Mouse (Mus musculus): ENCODE results near the gene Adk. TPM values are rescaled to one million over a fixed set of nuclear protein-coding genes. Genes with fewer than 3 reads are reported as not detected.

Gene Adk
- polyA plus RNA-seq, 1 experiment, result 24.2 TPM

- Histone ChIP-seq H3K4me1 (ENCODE audit: control insufficient read depth, insufficient read depth, low read length) (peaks cover 21% of the 10 kb centered on the region), H3K4me3 (ENCODE audit: insufficient read depth, low read length) (no peak overlapping the region), H3K27ac (ENCODE audit: insufficient read depth, low read depth, low read length) (no peak overlapping the region)
- TF ChIP-seq CTCF (IDR thresholded peaks at IDR 0.05; ENCODE audit: low read depth, low read length), result no peak
- TF ChIP-seq POLR2A (IDR thresholded peaks at IDR 0.05; ENCODE audit: borderline replicate concordance, low read depth, low read length), result no peak
These were observed 252.4 kb downstream of the Adk start for GRCm38 (mm10) chr14:21304815-21305214.

GRCm38 (mm10) chr14:21308349-21308936, 256.1 kb downstream of the Adk start:
- TF ChIP-seq CTCF (IDR thresholded peaks at IDR 0.05; ENCODE audit: low read depth, low read length) (no peak), POLR2A (IDR thresholded peaks at IDR 0.05; ENCODE audit: borderline replicate concordance, low read depth, low read length) (no peak)
- H3K27ac ChIP-seq (ENCODE audit: insufficient read depth, low read depth, low read length), result no peak overlapping the region
- H3K4me3 ChIP-seq (ENCODE audit: insufficient read depth, low read length), result no peak overlapping the region
- peaks cover 10% of the 10 kb centered on the region for H3K4me1 ChIP-seq (ENCODE audit: control insufficient read depth, insufficient read depth, low read length)

- no peak overlapping the region for H3K27ac ChIP-seq (ENCODE audit: insufficient read depth, low read depth, low read length)
- TF ChIP-seq POLR2A (IDR thresholded peaks at IDR 0.05; ENCODE audit: borderline replicate concordance, low read depth, low read length), result no peak
- no peak for TF ChIP-seq CTCF (IDR thresholded peaks at IDR 0.05; ENCODE audit: low read depth, low read length)
- H3K4me3 ChIP-seq (ENCODE audit: insufficient read depth, low read length), result no peak overlapping the region
- peaks cover 12% of the 10 kb centered on the region for H3K4me1 ChIP-seq (ENCODE audit: control insufficient read depth, insufficient read depth, low read length)
These were observed 258.2 kb downstream of the Adk start for GRCm38 (mm10) chr14:21310530-21310929.

GRCm38 (mm10) chr14:21313561-21314342, 261.4 kb downstream of the Adk start:
- peaks cover 10% of the 10 kb centered on the region for H3K4me1 ChIP-seq (ENCODE audit: control insufficient read depth, insufficient read depth, low read length)
- no peak overlapping the region for H3K4me3 ChIP-seq (ENCODE audit: insufficient read depth, low read length)
- H3K27ac ChIP-seq (ENCODE audit: insufficient read depth, low read depth, low read length), result no peak overlapping the region
- TF ChIP-seq CTCF (IDR thresholded peaks at IDR 0.05; ENCODE audit: low read depth, low read length) (no peak), POLR2A (IDR thresholded peaks at IDR 0.05; ENCODE audit: borderline replicate concordance, low read depth, low read length) (no peak)

GRCm38 (mm10) chr14:21314466-21314865, 262.1 kb downstream of the Adk start:
- H3K4me3 ChIP-seq (ENCODE audit: insufficient read depth, low read length), result no peak overlapping the region
- peaks cover 10% of the 10 kb centered on the region for H3K4me1 ChIP-seq (ENCODE audit: control insufficient read depth, insufficient read depth, low read length)
- TF ChIP-seq POLR2A (IDR thresholded peaks at IDR 0.05; ENCODE audit: borderline replicate concordance, low read depth, low read length) (no peak), CTCF (IDR thresholded peaks at IDR 0.05; ENCODE audit: low read depth, low read length) (no peak)
- H3K27ac ChIP-seq (ENCODE audit: insufficient read depth, low read depth, low read length), result no peak overlapping the region

- 0 out of 2 replicates have a peak, but pooled peaks cover 2% of the 10 kb centered on the region for H3K4me1 ChIP-seq (ENCODE audit: control insufficient read depth, insufficient read depth, low read length)
- H3K4me3 ChIP-seq (ENCODE audit: insufficient read depth, low read length), result no peak overlapping the region
- no peak overlapping the region for H3K27ac ChIP-seq (ENCODE audit: insufficient read depth, low read depth, low read length)
- TF ChIP-seq POLR2A (IDR thresholded peaks at IDR 0.05; ENCODE audit: borderline replicate concordance, low read depth, low read length), result no peak
- no peak for TF ChIP-seq CTCF (IDR thresholded peaks at IDR 0.05; ENCODE audit: low read depth, low read length)
These were observed 282.5 kb downstream of the Adk start for GRCm38 (mm10) chr14:21334826-21335225.

GRCm38 (mm10) chr14:21335691-21336314, 283.4 kb downstream of the Adk start:
- Histone ChIP-seq H3K27ac (ENCODE audit: insufficient read depth, low read depth, low read length) (no peak overlapping the region), H3K4me1 (ENCODE audit: control insufficient read depth, insufficient read depth, low read length) (0 out of 2 replicates have a peak, but pooled peaks cover 2% of the 10 kb centered on the region), H3K4me3 (ENCODE audit: insufficient read depth, low read length) (no peak overlapping the region)
- TF ChIP-seq CTCF (IDR thresholded peaks at IDR 0.05; ENCODE audit: low read depth, low read length) (no peak), POLR2A (IDR thresholded peaks at IDR 0.05; ENCODE audit: borderline replicate concordance, low read depth, low read length) (no peak)

- Histone ChIP-seq H3K27ac (ENCODE audit: insufficient read depth, low read depth, low read length) (no peak overlapping the region), H3K4me1 (ENCODE audit: control insufficient read depth, insufficient read depth, low read length) (0 out of 2 replicates have a peak, but pooled peaks cover 2% of the 10 kb centered on the region), H3K4me3 (ENCODE audit: insufficient read depth, low read length) (no peak overlapping the region)
- TF ChIP-seq POLR2A (IDR thresholded peaks at IDR 0.05; ENCODE audit: borderline replicate concordance, low read depth, low read length), result no peak
- no peak for TF ChIP-seq CTCF (IDR thresholded peaks at IDR 0.05; ENCODE audit: low read depth, low read length)
These were observed 285.6 kb downstream of the Adk start for GRCm38 (mm10) chr14:21337948-21338347.

- no peak for TF ChIP-seq CTCF (IDR thresholded peaks at IDR 0.05; ENCODE audit: low read depth, low read length)
- no peak for TF ChIP-seq POLR2A (IDR thresholded peaks at IDR 0.05; ENCODE audit: borderline replicate concordance, low read depth, low read length)
- Histone ChIP-seq H3K4me1 (ENCODE audit: control insufficient read depth, insufficient read depth, low read length) (no peaks in the 10 kb centered on the region), H3K4me3 (ENCODE audit: insufficient read depth, low read length) (no peak overlapping the region), H3K27ac (ENCODE audit: insufficient read depth, low read depth, low read length) (no peak overlapping the region)
These were observed 288.8 kb downstream of the Adk start for GRCm38 (mm10) chr14:21341195-21341594.

- no peak overlapping the region for H3K27ac ChIP-seq (ENCODE audit: insufficient read depth, low read depth, low read length)
- H3K4me3 ChIP-seq (ENCODE audit: insufficient read depth, low read length), result no peak overlapping the region
- H3K4me1 ChIP-seq (ENCODE audit: control insufficient read depth, insufficient read depth, low read length), result no peaks in the 10 kb centered on the region
- no peak for TF ChIP-seq POLR2A (IDR thresholded peaks at IDR 0.05; ENCODE audit: borderline replicate concordance, low read depth, low read length)
- TF ChIP-seq CTCF (IDR thresholded peaks at IDR 0.05; ENCODE audit: low read depth, low read length), result no peak
These were observed 290.6 kb downstream of the Adk start for GRCm38 (mm10) chr14:21342984-21343383.

All from bone marrow macrophage, adult 2 months (primary cell).